Mouse (Mus musculus) small intestine, adult 2 months (tissue): ENCODE data around the gene Snrnp40.

Experiments used
- CTCF ChIP-seq: fragments of 200-500 bp; IDR thresholded peaks from 2 replicates; pipeline ENCODE4 v1.5.1; 2012; ENCODE audit warnings: low read depth, mild to moderate bottlenecking, control low read depth, inconsistent platforms, low read length, moderate library complexity, mixed read lengths; ENCODE audit not compliant: insufficient replicate concordance, insufficient read length; ENCODE audit errors: extremely low read depth
- POLR2A ChIP-seq: fragments of 200-500 bp; IDR thresholded peaks from 2 replicates; pipeline ENCODE4 v1.6.1; 2012; ENCODE audit warnings: low read depth, mild to moderate bottlenecking, control low read depth, inconsistent platforms, low read length, moderate library complexity

DNA sequence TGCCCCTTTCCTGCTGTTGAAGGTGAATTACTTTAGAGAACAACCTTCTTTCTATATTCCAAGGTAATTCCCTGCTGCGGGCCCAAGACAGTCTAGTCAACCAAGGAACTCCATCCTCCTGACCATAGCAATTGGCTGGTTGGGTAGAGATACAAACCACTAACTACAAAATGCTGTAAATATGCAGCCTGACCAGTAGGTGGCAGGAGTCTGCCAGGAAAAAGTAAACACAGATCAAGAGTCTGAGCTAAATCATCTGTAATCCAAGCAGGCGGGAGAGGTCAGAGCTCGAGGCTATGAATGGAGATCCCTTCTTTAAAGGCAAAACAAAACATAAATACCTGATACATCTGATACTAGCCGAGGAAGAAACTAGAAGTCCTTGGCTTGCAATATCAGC is 18.2 kb upstream of the Snrnp40 start:
- TF ChIP-seq CTCF (peak; percentile 13; the same call in 1 of the 2 replicates), POLR2A (no peak)
